Mouse (Mus musculus): ENCODE data around the gene Gm44511.

DNA sequence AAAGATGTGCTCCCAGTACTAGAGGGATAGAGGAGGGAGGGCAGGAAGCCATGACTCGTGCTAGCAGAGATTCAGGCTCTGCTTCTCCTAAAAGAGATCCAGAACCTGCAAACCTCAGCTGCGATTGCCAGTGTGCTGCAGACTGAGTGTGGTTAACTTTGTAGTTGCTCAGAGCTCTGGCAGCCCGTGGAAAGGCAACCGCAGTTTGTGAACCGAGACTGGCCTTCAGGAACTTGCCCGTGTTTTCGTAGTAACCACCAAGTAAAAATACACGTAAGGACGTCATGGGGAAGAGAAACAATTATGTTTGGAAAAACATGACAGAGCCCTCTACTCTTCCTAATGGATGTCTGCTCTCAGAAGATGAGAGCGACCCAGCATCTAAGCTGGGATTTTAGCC, 6.9 kb upstream of the Gm44511 start:
- TF ChIP-seq POLR2A (IDR thresholded peaks at IDR 0.05; ENCODE audit: extremely low read depth, insufficient read depth, low read length) (no peak), CTCF (IDR thresholded peaks at IDR 0.05; ENCODE audit: low read depth, low read length) (no peak)
